Mouse (Mus musculus): ENCODE results near the gene Gon4l.

Gon4l gene

DNA sequence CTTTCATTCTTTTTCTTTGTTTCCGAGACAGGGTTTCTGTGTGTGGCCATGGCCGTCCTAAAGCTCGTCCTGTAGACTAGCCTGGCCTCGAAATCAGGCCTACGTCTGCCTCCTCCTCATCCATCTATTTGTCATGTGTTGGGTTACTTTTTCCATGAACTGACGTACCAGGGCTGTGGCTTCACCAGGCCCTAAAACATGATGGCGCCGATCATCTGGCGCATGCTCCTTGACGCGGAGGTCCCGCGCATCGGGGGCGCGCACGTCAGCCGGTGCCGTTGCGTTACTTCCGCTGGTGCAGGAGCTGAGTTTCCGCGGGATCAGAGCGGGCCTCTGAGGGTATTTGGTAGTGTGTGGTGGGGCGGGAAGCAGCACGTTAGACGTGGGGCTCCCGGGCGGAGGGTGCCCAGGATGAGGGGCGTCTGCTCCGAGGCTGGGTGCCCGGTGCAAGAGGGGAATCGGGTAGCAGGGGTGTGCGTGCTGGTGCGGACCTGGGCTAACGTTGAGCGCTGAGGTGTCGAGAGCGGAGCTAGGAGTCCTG lies at the start of gene Gon4l:
TSS of gene Gon4l (plus strand) at position 281 of the 541 bp plus-strand sequence.
- in situ Hi-C loops (cut with MboI, MseI): loop anchor here (5.0 kb wide), 1 partner anchor 63 kb away; no protein-coding TSS in a partner anchor

DNA sequence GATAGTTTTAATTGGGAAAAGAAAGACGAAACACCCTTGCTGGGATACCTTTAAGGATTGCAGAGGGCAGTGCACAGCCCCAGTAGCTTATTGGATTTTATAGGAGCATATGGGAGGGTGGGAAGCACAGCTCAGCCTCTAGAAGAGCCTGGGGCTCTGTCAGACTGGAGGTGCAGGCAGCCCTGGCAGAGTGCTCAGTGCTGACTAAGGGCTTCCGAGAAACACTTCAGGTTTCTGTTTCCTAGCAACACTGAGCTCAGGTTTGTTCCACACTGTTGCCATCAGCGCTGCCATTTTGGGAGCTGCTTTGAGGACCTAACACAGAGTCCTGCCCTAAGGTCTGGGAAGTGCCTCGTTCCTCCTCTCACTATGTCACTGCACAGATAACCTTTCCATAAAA lies 48.7 kb upstream of the Gon4l start:
- in situ Hi-C loops (cut with MboI, MseI): loop anchor here (10.0 kb wide), 1 partner anchor 78 kb away; no protein-coding TSS in a partner anchor

DNA sequence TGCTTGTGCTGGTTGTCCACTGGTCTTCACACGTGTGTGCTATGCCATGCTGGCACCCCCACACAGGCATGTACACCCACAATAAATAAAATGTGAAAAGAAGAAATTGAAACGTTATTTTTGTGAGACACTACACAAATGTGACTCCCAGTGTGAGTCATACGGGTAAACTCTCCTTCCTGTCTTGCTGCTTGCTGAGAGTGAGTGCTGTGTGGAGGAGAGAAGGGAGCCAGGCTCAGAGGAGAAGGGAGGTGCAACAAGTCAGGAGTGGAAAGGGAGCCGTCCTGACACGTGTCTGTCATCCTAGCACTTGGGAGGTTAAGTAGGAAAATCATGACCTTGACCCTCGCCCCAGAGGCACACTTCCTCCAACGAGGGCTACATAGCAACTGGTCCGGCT lies 48.2 kb upstream of the Gon4l start:
- in situ Hi-C loops (cut with MboI, MseI): loop anchor here (10.0 kb wide), 1 partner anchor 78 kb away; no protein-coding TSS in a partner anchor

DNA sequence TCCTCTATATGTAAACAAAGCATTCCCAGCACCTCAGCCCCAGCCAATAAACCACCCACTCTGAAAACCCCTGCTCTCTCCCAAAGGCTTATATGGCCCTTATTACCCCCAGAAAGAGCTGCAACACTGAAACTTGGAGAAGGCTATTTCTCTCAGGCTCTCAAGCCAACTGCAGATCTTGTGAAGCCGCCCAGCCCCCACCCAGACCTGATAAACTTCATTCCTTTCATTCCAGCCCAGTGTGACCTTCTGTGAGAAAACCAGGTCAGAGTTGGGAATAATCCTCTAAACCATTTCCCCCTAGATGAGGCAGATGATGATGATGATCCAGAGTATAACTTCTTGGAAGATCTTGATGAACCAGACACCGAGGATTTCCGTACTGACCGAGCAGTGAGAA lies 47.0 kb upstream of the Gon4l start:
- in situ Hi-C loops (cut with MboI, MseI): loop anchor here (10.0 kb wide), 1 partner anchor 77 kb away; no protein-coding TSS in a partner anchor

DNA sequence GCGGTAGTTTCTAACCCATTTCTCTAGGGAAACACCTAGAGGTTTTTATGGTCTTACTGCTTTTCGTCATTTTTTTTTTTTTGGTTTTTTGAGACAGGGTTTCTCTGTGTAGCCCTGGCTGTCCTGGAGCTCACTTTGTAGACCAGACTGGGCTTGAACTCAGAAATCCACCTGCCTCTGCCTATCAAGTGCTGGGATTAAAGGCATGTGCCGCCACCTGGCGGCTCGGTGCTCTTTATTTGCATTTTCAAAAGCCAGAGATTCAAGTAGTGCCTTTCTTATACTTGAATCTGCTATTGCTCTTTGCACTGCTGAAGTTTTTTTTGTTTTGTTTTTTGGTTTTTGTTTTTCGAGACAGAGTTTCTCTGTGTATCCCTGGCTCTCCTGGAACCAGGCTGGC lies 37.5 kb upstream of the Gon4l start:
- in situ Hi-C loops (cut with MboI, MseI): loop anchor here (5.0 kb wide), 1 partner anchor 80 kb away; no protein-coding TSS in a partner anchor

DNA sequence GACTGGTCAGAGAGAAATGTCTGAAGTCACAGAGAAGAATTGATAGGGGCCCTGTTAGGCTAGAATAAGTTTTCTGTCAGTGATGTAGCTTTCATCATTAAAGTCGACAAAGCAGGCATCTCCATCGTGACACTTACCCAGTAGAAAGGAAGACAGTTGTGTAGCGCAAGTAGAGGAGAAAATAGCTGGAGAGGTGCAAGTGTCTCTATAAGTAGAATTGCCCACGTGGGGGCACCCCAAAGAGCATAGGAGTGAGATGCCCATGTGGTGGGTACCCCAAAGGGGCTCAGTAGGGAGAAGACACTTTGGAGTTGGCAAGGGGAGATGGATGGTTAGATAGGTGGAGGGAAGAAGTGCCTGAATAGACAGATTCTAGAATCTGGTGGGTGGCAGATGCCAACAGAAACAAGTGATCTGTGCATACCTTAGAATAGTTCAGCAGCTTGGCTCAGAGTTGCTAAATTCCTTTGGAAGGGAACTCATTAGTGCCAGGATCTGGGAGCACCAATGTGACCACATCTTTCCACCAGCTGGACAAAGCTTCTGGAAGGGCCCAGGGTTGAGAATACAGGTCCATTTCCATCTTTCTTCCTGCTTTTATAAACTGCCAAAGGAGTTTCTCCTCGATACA lies 31.0 kb upstream of the Gon4l start:
- in situ Hi-C loops (cut with MboI, MseI): no loop called here

DNA sequence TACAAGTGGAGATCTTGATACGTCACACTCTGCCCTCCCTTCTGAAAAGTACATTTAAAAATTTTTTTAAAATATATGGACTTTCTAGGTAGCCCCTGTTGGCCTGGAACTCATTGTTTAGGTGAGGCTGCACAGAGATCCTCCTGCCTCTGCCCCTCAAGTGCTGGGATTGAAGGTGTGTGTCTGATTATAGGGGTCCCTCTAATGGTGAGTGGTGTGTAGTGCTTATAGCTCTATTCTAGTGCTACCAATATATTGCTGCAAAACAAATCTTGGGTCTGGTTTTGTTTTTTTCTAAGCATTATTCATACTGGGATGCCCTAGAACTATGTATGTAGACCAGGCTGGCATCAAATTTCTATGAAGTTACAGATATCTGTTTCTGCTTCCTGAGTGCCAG lies 9.3 kb upstream of the Gon4l start:
- in situ Hi-C loops (cut with MboI, MseI): no loop called here

DNA sequence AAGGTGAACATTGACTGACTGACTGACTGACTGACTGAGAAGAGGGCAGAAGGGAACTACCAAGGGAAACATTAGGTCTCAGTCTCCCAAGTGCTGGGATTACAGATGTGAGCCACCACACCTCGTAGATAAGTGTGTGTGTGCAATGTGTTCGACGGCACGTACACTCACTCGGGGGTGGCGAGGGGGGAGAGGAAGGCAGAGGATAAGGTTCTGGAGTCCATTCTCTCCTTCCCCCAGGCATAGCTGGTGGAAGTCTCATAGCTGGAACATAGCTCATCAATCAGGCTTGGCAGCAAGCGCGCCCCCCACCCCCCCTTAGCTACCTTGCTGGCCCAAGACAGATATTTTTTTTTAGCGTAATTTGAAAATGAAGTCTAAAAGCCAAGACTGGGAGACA lies 7.8 kb upstream of the Gon4l start:
- in situ Hi-C loops (cut with MboI, MseI): no loop called here

DNA sequence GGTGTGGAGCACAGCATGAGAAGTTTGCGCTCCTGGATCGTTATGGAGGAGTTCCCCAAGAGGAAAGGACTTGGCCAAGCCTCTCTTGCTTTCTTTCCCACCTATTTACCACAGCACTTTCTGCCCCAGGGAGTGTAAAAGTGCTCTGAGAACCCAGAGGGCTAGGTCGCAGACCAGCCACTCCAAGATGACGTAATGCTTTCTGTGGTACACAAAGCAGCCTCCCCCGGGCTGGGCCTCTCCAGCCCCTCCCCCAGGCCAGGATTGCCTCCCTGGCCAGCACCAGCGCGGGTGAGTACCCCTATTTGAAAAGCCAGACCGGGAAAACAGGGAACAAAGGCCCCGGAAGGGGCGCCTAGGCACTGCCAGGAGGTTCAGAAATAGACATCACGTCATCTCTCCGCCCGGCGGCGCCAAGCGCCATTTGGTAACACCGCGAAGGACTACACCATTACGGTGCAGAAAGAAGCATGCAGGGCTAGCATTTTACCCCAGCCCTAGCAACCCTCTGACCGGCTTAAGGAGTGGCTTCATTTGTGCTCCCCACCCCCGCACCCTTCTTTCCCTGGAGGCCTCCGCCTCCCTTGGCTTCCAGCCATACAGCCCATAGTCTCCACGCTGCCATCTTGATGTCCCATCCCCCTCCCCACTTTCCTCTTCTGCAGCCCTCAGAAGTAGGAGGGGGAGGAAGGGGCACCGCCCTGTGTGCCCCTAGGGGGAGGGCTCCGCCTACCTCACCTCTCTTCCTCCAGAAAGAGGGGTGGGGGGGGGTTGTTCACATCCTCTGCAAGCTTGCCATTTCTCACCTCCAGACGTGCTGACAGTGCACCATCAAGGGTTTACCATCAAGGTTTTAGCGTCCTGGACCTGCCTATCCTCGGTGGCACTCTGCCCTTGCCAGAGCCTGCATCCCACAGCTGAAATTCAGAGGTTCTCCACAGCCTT lies 3.6 kb upstream of the Gon4l start:
- in situ Hi-C loops (cut with MboI, MseI): loop anchor here (5.0 kb wide), 1 partner anchor 59 kb away; no protein-coding TSS in a partner anchor

DNA sequence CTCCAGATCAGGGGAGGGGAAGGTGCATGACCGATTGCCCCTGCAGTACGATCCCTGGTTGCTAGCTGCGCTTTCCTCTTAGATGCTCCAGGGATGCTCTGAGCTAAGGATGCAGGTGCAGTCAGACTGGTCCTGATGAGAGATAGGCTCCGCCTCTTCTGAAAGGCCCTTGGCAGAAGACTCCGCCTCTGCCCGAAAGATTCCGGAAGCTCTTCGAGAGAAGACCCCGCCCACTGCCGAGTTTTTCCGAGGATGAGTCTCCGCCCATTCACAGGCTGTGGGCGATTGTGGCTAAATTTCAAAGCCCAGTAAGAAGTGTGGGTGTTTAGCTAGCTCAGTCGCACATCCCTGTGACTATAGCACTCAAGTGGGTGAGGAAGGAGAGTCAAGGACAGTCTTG lies 2.6 kb upstream of the Gon4l start:
- in situ Hi-C loops (cut with MboI, MseI): loop anchor here (5.0 kb wide), 1 partner anchor 60 kb away; no protein-coding TSS in a partner anchor

DNA sequence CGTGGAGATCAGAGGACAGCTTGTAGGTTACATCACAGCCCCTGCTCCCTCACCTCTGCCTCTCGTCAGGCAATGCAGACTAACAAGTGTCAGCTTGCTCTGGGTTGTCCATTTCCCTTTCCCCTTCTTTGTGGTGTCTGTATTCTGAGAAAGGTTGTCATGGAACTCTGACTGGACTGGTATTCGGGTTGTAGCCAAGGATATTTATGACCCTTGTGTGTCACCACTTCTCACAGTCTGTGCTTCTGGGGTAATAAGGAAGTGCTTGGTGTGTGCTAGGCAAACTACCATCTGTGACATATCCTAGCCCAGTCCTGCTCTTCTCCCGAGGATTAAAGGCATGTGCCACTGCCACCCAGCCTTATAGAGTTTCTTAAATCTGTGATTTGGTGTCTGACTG lies 14.1 kb downstream of the Gon4l start:
- in situ Hi-C loops (cut with MboI, MseI): no loop called here

DNA sequence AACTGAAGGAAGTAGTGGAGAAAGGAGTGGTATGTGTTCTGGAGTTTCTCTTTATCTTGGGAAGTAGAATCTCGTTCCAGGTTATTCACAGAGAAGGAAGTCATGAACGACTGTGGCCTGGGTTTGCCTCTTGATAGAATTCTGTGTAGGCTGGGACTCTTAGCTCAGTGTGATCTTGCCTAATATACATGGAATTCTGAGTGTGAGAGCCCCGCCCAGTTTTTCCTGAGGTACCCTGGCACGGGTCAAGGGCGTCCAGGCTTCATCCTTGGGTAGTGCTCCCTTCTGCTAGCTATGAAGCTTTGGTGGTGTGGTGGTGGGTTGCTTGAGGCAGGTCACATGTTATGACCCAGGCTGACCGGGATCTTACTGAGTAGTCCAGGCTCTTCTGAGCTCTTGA lies 20.8 kb downstream of the Gon4l start:
- in situ Hi-C loops (cut with MboI, MseI): loop anchor here (5.0 kb wide), 1 partner anchor 46 kb away; no protein-coding TSS in a partner anchor

DNA sequence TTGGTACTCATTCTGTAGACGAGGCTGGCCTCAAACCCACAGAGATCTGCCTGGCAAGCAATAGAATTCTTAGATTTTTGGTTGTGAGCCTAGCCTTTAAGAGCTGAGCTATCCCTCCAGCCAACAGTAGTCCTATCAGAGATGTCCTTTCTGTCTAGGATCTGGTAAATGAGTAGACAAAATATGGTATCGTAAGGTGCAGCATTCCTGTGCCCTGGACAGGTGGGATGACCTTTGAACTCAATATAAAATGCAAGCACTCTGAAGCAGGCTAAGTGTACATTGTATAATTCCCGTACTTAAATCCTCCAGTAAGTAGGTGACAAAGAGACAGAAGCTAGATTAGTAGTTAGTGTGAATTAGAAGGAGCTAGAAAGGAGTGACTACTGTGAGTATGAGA lies 27.1 kb downstream of the Gon4l start:
- in situ Hi-C loops (cut with MboI, MseI): loop anchor here (10.0 kb wide), 1 partner anchor 77 kb away; no protein-coding TSS in a partner anchor

DNA sequence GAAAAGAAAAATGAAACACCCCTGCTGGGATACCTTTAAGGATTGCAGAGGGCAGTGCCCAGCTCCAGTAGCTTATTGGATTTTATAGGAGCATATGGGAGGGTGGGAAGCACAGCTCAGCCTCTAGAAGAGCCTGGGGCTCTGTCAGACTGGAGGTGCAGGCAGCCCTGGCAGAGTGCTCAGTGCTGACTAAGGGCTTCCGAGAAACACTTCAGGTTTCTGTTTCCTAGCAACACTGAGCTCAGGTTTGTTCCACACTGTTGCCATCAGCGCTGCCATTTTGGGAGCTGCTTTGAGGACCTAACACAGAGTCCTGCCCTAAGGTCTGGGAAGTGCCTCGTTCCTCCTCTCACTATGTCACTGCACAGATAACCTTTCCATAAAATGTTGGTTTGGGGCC lies 31.7 kb downstream of the Gon4l start:
- in situ Hi-C loops (cut with MboI, MseI): loop anchor here (10.0 kb wide), 1 partner anchor 82 kb away; no protein-coding TSS in a partner anchor

DNA sequence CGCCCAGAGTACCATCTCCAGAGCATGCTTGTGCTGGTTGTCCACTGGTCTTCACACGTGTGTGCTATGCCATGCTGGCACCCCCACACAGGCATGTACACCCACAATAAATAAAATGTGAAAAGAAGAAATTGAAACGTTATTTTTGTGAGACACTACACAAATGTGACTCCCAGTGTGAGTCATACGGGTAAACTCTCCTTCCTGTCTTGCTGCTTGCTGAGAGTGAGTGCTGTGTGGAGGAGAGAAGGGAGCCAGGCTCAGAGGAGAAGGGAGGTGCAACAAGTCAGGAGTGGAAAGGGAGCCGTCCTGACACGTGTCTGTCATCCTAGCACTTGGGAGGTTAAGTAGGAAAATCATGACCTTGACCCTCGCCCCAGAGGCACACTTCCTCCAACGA lies 32.1 kb downstream of the Gon4l start:
- in situ Hi-C loops (cut with MboI, MseI): loop anchor here (10.0 kb wide), 1 partner anchor 82 kb away; no protein-coding TSS in a partner anchor

DNA sequence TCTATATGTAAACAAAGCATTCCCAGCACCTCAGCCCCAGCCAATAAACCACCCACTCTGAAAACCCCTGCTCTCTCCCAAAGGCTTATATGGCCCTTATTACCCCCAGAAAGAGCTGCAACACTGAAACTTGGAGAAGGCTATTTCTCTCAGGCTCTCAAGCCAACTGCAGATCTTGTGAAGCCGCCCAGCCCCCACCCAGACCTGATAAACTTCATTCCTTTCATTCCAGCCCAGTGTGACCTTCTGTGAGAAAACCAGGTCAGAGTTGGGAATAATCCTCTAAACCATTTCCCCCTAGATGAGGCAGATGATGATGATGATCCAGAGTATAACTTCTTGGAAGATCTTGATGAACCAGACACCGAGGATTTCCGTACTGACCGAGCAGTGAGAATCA lies 33.4 kb downstream of the Gon4l start:
- in situ Hi-C loops (cut with MboI, MseI): loop anchor here (10.0 kb wide), 1 partner anchor 84 kb away; no protein-coding TSS in a partner anchor

DNA sequence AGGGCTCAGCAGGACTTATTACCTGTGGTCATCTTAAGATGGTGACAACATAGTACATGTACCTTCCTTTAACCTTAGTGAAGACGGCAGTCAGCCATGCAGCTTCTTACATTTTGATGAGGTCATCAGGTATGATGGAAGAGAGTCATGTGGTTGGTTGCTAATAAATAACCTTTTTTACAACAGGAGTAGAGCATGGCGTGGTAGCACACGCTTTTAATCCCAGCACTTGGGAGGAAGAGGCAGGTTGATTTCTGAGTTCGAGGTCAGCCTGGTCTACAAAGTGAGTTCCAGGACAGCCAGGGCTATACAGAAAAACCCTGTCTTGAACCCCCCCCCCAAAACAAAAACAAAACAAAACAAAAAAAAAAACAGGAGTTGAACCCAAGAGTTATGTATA lies 47.5 kb downstream of the Gon4l start:
- in situ Hi-C loops (cut with MboI, MseI): loop anchor here (25.0 kb wide), 1 partner anchor 570 kb away; no protein-coding TSS in a partner anchor

DNA sequence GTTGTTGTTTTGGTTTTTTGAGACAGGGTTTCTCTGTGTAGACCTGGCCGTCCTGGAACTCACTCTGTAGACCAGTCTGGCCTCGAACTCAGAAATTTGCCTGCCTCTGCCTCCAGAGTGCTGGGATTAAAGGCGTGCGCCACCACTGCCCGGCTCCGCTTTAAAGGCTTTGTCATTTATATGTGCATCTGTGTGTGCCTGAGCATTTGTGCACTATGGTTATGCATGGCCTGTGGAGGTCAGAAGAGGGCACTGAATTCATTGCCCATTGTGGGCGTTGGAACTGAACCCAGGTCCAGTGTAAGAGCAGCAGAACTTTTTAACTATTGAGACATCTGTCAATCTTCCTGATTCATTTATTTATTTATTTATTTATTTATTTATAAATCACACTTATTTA lies 58.0 kb downstream of the Gon4l start:
- in situ Hi-C loops (cut with MboI, MseI): loop anchor here (5.0 to 25.0 kb wide), 2 partner anchors 81 to 581 kb away; no protein-coding TSS in a partner anchor

DNA sequence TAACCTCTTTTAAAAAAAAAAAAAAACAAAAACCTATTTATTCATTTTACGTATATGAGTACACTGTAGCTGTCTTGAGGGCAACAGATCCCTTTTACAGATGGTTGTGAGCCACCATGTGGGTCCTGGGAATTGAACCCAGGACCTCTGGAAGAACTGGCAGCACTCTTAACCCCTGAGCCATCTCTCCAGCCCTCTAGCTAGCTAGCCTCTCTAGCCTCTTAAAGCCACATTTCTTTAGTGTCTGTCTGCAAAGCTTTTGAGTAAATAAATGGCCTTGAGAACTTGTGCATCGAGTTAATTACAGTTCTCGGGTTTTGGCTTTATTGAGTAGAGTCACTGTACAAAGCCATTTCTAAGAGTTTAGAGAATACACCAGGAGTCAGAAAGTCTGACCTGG lies 69.8 kb downstream of the Gon4l start:
- in situ Hi-C loops (cut with MboI, MseI): loop anchor here (5.0 kb wide), 1 partner anchor 48 kb away; no protein-coding TSS in a partner anchor

DNA sequence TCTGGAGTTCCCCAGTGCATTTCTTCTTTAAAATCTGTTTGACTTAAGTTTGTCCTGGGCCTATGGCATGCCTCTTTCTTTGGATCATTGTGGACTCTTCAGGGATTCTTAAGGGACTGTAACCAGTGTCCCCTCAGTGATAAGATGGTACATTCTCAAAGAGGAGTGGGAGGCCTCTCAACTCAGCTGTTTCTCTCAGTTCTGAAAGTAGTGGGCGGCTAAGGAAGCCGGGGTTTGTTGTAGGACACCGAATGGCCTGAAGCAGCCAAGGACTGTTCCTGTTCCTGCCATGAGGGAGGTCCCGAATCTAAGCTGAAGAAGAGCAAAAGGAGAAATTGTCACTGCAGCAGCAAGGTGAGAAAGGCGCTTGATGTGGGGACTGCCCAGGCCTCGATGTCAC lies 70.2 kb downstream of the Gon4l start:
- in situ Hi-C loops (cut with MboI, MseI): no loop called here

DNA sequence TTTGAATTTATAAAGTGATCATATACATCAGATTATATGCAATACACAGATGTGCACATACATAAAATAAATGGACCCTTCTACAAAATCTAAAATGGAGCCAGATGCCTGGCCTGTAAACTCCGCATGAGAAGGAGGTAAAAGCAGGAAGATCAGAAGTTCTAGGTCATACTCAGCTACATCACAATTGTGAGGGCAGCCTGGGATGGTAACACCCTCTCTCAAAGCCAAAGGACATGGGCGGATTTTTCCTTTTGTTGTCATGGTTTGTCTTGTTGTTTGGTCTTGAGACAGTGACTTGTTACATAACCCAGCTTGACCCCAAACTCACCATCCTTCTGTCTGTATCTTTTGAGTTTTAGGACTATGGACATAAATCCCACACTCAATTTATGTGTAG lies 70.7 kb downstream of the Gon4l start:
- in situ Hi-C loops (cut with MboI, MseI): no loop called here
